Mouse (Mus musculus) lung, embryonic 16.5 days (tissue): Measurements from ENCODE around the gene Cacna2d3. TPM values are rescaled to one million over a fixed set of nuclear protein-coding genes. Genes with fewer than 3 reads are reported as not detected.

Experiments used
- ATAC-seq: fragments of 200-750 bp; cut with Nextera tagmentation; 2 replicates; pipeline ENCODE4 v1.8.0; 2017; ENCODE audit warnings: low read depth, mild to moderate bottlenecking, moderate library complexity
- H3K27ac ChIP-seq: fragments of 300-500 bp; sonication (generic); 2 replicates; pipeline ENCODE4 v1.5.1; 2014; ENCODE audit warnings: mild to moderate bottlenecking, control low read depth, low read length
- H3K27me3 ChIP-seq: fragments of 300-500 bp; sonication (generic); 2 replicates; pipeline ENCODE4 v1.6.1; 2014; ENCODE audit warnings: low read depth, low read length, mixed read lengths; ENCODE audit not compliant: control insufficient read depth, insufficient read depth
- H3K36me3 ChIP-seq: fragments of 300-500 bp; sonication (generic); 2 replicates; pipeline ENCODE4 v1.6.1; 2014; ENCODE audit warnings: low read length; ENCODE audit not compliant: control insufficient read depth, insufficient read depth
- H3K4me1 ChIP-seq: fragments of 300-500 bp; sonication (generic); replicated peaks from 2 replicates; pipeline ENCODE4 v1.6.1; 2014; ENCODE audit warnings: low read length, mixed read lengths; ENCODE audit not compliant: control insufficient read depth, insufficient read depth
- H3K4me2 ChIP-seq: fragments of 300-500 bp; sonication (generic); 2 replicates; pipeline ENCODE4 v1.6.1; 2014; ENCODE audit warnings: low read depth, low read length, control low read depth
- H3K4me3 ChIP-seq: fragments of 300-500 bp; sonication (generic); 2 replicates; pipeline ENCODE4 v1.5.1; 2014; ENCODE audit warnings: mild to moderate bottlenecking, low read length, control low read depth
- H3K9ac ChIP-seq: fragments of 300-500 bp; sonication (generic); 2 replicates; pipeline ENCODE4 v1.6.1; 2014; ENCODE audit warnings: low read length, control low read depth
- H3K9me3 ChIP-seq: fragments of 300-500 bp; sonication (generic); 2 replicates; pipeline ENCODE4 v1.6.1; 2016; ENCODE audit warnings: low read length; ENCODE audit not compliant: control insufficient read depth
- WGBS: fragments of 180-500 bp; shearing (Covaris S2); extraction: QIAGEN DNeasy Blood & Tissue Kit; methylation state at CpG from one replicate; pipeline ENCODE4 v1.1.7; 2014; 5-methylcytosine and 5-hydroxymethylcytosine counted together
- polyA plus RNA-seq: library from polyadenylated mRNA; unstranded; fragments of >200 nt; fragmentation: Nextera tagmentation; extraction: Ambion mirVana; gene quantifications from 2 replicates; pipeline ENCODE4 v1.2.1, GENCODE M21; 2015

Gene Cacna2d3
- polyA plus RNA-seq, 1 experiment from 2014 or later: 0.98 TPM

DNA sequence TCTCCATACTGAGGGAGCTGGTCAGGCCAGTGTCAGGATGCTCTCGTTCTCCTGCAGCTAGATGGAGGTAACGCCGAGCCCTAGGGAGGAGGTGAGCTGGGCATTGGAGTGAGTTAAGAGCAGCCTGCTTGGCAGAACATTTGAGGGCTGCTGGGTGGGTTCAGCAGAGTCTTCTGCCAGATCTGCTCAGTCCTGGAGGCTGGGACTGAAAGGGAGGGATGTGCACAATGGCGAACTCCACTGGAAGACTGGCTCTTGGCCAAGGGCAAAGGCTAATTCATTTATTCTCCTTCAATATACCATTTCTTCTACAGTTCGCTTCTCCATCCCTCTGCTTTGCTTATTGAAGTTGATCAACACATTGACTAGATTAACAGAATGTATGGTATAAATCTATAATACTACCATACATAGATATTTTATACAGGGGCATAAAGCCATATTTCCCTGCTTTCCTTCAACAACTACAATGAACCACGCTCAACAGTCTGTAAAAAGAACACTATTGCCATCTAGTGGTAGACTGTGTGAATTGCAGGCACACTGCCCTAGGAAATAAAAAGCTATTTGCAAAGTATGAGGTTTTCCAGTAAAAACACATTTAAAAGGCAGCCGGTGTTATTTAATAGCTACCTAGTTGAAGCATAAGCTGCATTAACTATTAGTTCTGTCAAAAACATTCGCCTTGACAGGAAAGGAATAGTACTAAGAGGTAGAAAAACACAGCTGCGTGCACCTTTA, 611.1 kb downstream of the Cacna2d3 start:
- H3K27ac ChIP-seq: no peak overlapping the region
- no peaks in the 10 kb centered on the region for H3K36me3 ChIP-seq
- 76% methylated on average over 9 of the region's 9 CpGs for WGBS
- no peaks in the 10 kb centered on the region for H3K9me3 ChIP-seq
- no peak overlapping the region for H3K4me2 ChIP-seq
- H3K27me3 ChIP-seq: no peaks in the 10 kb centered on the region
- no peak overlapping the region for H3K4me3 ChIP-seq
- ATAC-seq: no peak
- H3K9ac ChIP-seq: no peak overlapping the region
- H3K4me1 ChIP-seq: no peaks in the 10 kb centered on the region

GRCm38 (mm10) chr14:29107464-29107863, 614.2 kb downstream of the Cacna2d3 start:
- 68% methylated on average over 5 of the region's 5 CpGs for WGBS
- H3K4me1 ChIP-seq: no peaks in the 10 kb centered on the region
- no peak overlapping the region for H3K4me3 ChIP-seq
- H3K4me2 ChIP-seq: no peak overlapping the region
- no peak for ATAC-seq
- H3K27ac ChIP-seq: no peak overlapping the region
- H3K9me3 ChIP-seq: no peaks in the 10 kb centered on the region
- H3K27me3 ChIP-seq: no peaks in the 10 kb centered on the region
- no peak overlapping the region for H3K9ac ChIP-seq
- H3K36me3 ChIP-seq: no peaks in the 10 kb centered on the region

- no peak overlapping the region for H3K9ac ChIP-seq
- no peaks in the 10 kb centered on the region for H3K36me3 ChIP-seq
- 50% methylated on average over 12 of the region's 12 CpGs for WGBS
- no peak overlapping the region for H3K4me3 ChIP-seq
- H3K27ac ChIP-seq: no peak overlapping the region
- H3K4me1 ChIP-seq: no peaks in the 10 kb centered on the region
- ATAC-seq: no peak
- no peak overlapping the region for H3K4me2 ChIP-seq
- H3K27me3 ChIP-seq: no peaks in the 10 kb centered on the region
- no peaks in the 10 kb centered on the region for H3K9me3 ChIP-seq
Measured at GRCm38 (mm10) chr14:29097776-29098175, 623.9 kb downstream of the Cacna2d3 start.

GRCm38 (mm10) chr14:29095431-29095830, 626.2 kb downstream of the Cacna2d3 start:
- 81% methylated on average over 5 of the region's 5 CpGs for WGBS
- ATAC-seq: no peak
- Histone ChIP-seq H3K36me3 (no peaks in the 10 kb centered on the region), H3K4me3 (no peak overlapping the region), H3K4me1 (no peaks in the 10 kb centered on the region), H3K27me3 (peaks cover 2% of the 10 kb centered on the region), H3K9me3 (no peaks in the 10 kb centered on the region), H3K4me2 (no peak overlapping the region), H3K27ac (no peak overlapping the region), H3K9ac (no peak overlapping the region)

- no peak overlapping the region for H3K9ac ChIP-seq
- peaks cover 2% of the 10 kb centered on the region for H3K27me3 ChIP-seq
- no peaks in the 10 kb centered on the region for H3K36me3 ChIP-seq
- peak; percentile 77 for ATAC-seq
- 5% methylated on average over 5 of the region's 5 CpGs for WGBS
- no peaks in the 10 kb centered on the region for H3K9me3 ChIP-seq
- H3K4me3 ChIP-seq: no peak overlapping the region
- no peaks in the 10 kb centered on the region for H3K4me1 ChIP-seq
- no peak overlapping the region for H3K4me2 ChIP-seq
- no peak overlapping the region for H3K27ac ChIP-seq
Measured at GRCm38 (mm10) chr14:29090074-29090473, 631.6 kb downstream of the Cacna2d3 start.

DNA sequence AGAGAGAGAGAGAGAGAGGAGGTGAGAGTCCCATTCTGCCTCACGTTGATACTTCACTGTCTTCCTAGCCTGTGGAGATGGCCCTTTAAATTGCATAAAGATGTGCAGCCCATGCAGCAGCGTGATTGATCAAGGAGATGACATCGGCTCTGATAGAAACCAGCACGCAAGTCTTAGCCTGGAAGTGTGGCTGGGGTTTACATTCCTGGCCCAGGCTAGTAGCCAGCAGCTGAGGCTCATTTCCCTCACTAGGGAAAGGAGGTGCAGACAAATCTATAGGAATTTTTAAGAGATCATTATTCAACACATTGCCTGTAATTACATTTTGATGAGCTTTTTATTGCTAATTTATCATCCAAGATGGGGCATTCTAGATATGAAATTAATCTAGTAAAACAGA, 635.1 kb downstream of the Cacna2d3 start:
- ATAC-seq: peak; percentile 56; the same call in 1 of the 2 replicates
- no peaks in the 10 kb centered on the region for H3K36me3 ChIP-seq
- no peak overlapping the region for H3K4me3 ChIP-seq
- peaks cover 2% of the 10 kb centered on the region for H3K27me3 ChIP-seq
- no peak overlapping the region for H3K9ac ChIP-seq
- no peaks in the 10 kb centered on the region for H3K4me1 ChIP-seq
- no peak overlapping the region for H3K4me2 ChIP-seq
- WGBS: 26% methylated on average over 4 of the region's 4 CpGs
- no peaks in the 10 kb centered on the region for H3K9me3 ChIP-seq
- H3K27ac ChIP-seq: no peak overlapping the region

GRCm38 (mm10) chr14:29085493-29086159, 636.0 kb downstream of the Cacna2d3 start:
- H3K4me2 ChIP-seq: no peak overlapping the region
- no peak overlapping the region for H3K4me3 ChIP-seq
- H3K36me3 ChIP-seq: no peaks in the 10 kb centered on the region
- H3K9ac ChIP-seq: no peak overlapping the region
- WGBS: 62% methylated on average over 7 of the region's 7 CpGs
- no peaks in the 10 kb centered on the region for H3K4me1 ChIP-seq
- no peaks in the 10 kb centered on the region for H3K9me3 ChIP-seq
- peaks cover under 1% of the 10 kb centered on the region for H3K27me3 ChIP-seq
- no peak overlapping the region for H3K27ac ChIP-seq
- ATAC-seq: no peak

GRCm38 (mm10) chr14:29082171-29082570, 639.5 kb downstream of the Cacna2d3 start:
- no peaks in the 10 kb centered on the region for H3K9me3 ChIP-seq
- H3K4me1 ChIP-seq: no peaks in the 10 kb centered on the region
- no peak overlapping the region for H3K27ac ChIP-seq
- no peak overlapping the region for H3K9ac ChIP-seq
- WGBS: 64% methylated on average over 1 of the region's 1 CpGs
- no peak for ATAC-seq
- no peak overlapping the region for H3K4me3 ChIP-seq
- H3K36me3 ChIP-seq: no peaks in the 10 kb centered on the region
- no peaks in the 10 kb centered on the region for H3K27me3 ChIP-seq
- H3K4me2 ChIP-seq: no peak overlapping the region

GRCm38 (mm10) chr14:29080630-29081029, 641.0 kb downstream of the Cacna2d3 start:
- Histone ChIP-seq H3K9ac (no peak overlapping the region), H3K4me3 (no peak overlapping the region), H3K4me2 (no peak overlapping the region), H3K4me1 (no peaks in the 10 kb centered on the region), H3K9me3 (no peaks in the 10 kb centered on the region), H3K27me3 (no peaks in the 10 kb centered on the region), H3K36me3 (no peaks in the 10 kb centered on the region), H3K27ac (no peak overlapping the region)
- 77% methylated on average over 4 of the region's 4 CpGs for WGBS
- ATAC-seq: no peak
